Mouse (Mus musculus) intestine, postnatal 0 days (tissue): ENCODE measurements around the gene Olfr1263. TPM values are rescaled to one million over a fixed set of nuclear protein-coding genes. Genes with fewer than 3 reads are reported as not detected.

Source experiments
- ATAC-seq: fragments of 200-750 bp; cut with Nextera tagmentation; 2 replicates; pipeline ENCODE4 v1.8.0; 2017; ENCODE audit warnings: mild to moderate bottlenecking, moderate TSS enrichment, moderate library complexity
- H3K27ac ChIP-seq: fragments of 300-500 bp; sonication (generic); 2 replicates; pipeline ENCODE4 v1.5.1; 2014; ENCODE audit warnings: mild to moderate bottlenecking, low read depth, low read length, moderate library complexity
- H3K27me3 ChIP-seq: fragments of 300-500 bp; sonication (generic); replicated peaks from 2 replicates; pipeline ENCODE4 v1.6.1; 2014; ENCODE audit warnings: low read length, mixed read lengths; ENCODE audit not compliant: control insufficient read depth, insufficient read depth
- H3K36me3 ChIP-seq: fragments of 300-500 bp; sonication (generic); 2 replicates; pipeline ENCODE4 v1.6.1; 2014; ENCODE audit warnings: mild to moderate bottlenecking, moderate library complexity; ENCODE audit not compliant: control insufficient read depth, insufficient read depth
- H3K4me1 ChIP-seq: fragments of 300-500 bp; sonication (generic); replicated peaks from 2 replicates; pipeline ENCODE4 v1.6.1; 2014; ENCODE audit warnings: antibody characterized with exemption, low read length, mixed read lengths; ENCODE audit not compliant: control insufficient read depth, insufficient read depth
- H3K4me2 ChIP-seq: fragments of 300-500 bp; sonication (generic); replicated peaks from 2 replicates; pipeline ENCODE4 v1.6.1; 2014; ENCODE audit warnings: low read depth, mild to moderate bottlenecking, moderate library complexity
- H3K4me3 ChIP-seq: fragments of 300-500 bp; sonication (generic); 2 replicates; pipeline ENCODE4 v1.5.1; 2014; ENCODE audit warnings: low read depth, low read length
- H3K9ac ChIP-seq: fragments of 300-500 bp; sonication (generic); 2 replicates; pipeline ENCODE4 v1.6.1; 2014; ENCODE audit warnings: mild to moderate bottlenecking, low read depth, low read length
- H3K9me3 ChIP-seq: fragments of 300-500 bp; sonication (generic); 2 replicates; pipeline ENCODE4 v1.6.1; 2016; ENCODE audit warnings: mixed run types; ENCODE audit not compliant: control insufficient read depth
- CTCF ChIP-seq: sonication (generic); IDR thresholded peaks from 2 replicates; pipeline ENCODE4 v1.5.1; 2016; ENCODE audit warnings: low read depth, mild to moderate bottlenecking, control low read depth, antibody characterized with exemption, moderate library complexity
- whole genome bisulfite sequencing: fragments of 180-500 bp; shearing (Covaris S2); extraction: QIAGEN DNeasy Blood & Tissue Kit; methylation state at CpG from one replicate; pipeline ENCODE4 v1.1.7; 2014; 5-methylcytosine and 5-hydroxymethylcytosine counted together
- polyA plus RNA-seq: library from polyadenylated mRNA; unstranded; fragments of >200 nt; fragmentation: Nextera tagmentation; extraction: Ambion mirVana; gene quantifications from 2 replicates; pipeline ENCODE4 v1.2.1, GENCODE M21; 2015

The Olfr1263 gene
- not detected in 2 replicates for polyA plus RNA-seq

GRCm38 (mm10) chr2:90011831-90012230 is at the start of gene Olfr1263:
Gene Olfr1263, plus strand, starts transcription at chr2:90012131.
- Histone ChIP-seq H3K27me3 (no peaks in the 10 kb centered on the region), H3K9me3 (no peaks in the 10 kb centered on the region), H3K4me1 (no peaks in the 10 kb centered on the region), H3K27ac (no peak within 1 kb of the TSS), H3K9ac (no peak within 1 kb of the TSS), H3K36me3 (no peaks in the 10 kb centered on the region), H3K4me3 (no peak within 1 kb of the TSS), H3K4me2 (no peak within 1 kb of the TSS)
- no peak for ATAC-seq
- WGBS = 77% methylated on average over 2 of the region's 2 CpGs
- TF ChIP-seq CTCF = no peak

- Histone ChIP-seq H3K27ac (no peak within 1 kb of the TSS), H3K4me1 (no peaks in the 10 kb centered on the region), H3K36me3 (no peaks in the 10 kb centered on the region), H3K9me3 (no peaks in the 10 kb centered on the region), H3K27me3 (no peaks in the 10 kb centered on the region), H3K9ac (no peak within 1 kb of the TSS), H3K4me2 (no peak within 1 kb of the TSS), H3K4me3 (no peak within 1 kb of the TSS)
- no peak for ATAC-seq
- no peak for TF ChIP-seq CTCF
- 51% methylated on average over 2 of the region's 2 CpGs for WGBS
These were observed 37.7 kb upstream of the Olfr1263 start, which contains the start of gene Olfr1260 for GRCm38 (mm10) chr2:89974184-89974583. Gene Olfr1260, plus strand, starts transcription at chr2:89974340.

- no peak overlapping the region for H3K9ac ChIP-seq
- no peak overlapping the region for H3K4me2 ChIP-seq
- H3K9me3 ChIP-seq = no peaks in the 10 kb centered on the region
- no peaks in the 10 kb centered on the region for H3K36me3 ChIP-seq
- WGBS = 75% methylated on average over 2 of the region's 2 CpGs
- TF ChIP-seq CTCF = no peak
- no peaks in the 10 kb centered on the region for H3K27me3 ChIP-seq
- no peak overlapping the region for H3K27ac ChIP-seq
- H3K4me1 ChIP-seq = no peaks in the 10 kb centered on the region
- no peak for ATAC-seq
- no peak overlapping the region for H3K4me3 ChIP-seq
These were observed 34.2 kb upstream of the Olfr1263 start for GRCm38 (mm10) chr2:89977709-89978108.

- H3K36me3 ChIP-seq = no peaks in the 10 kb centered on the region
- H3K9me3 ChIP-seq = no peaks in the 10 kb centered on the region
- H3K4me2 ChIP-seq = no peak within 1 kb of the TSS
- H3K4me3 ChIP-seq = no peak within 1 kb of the TSS
- no peak for ATAC-seq
- no peaks in the 10 kb centered on the region for H3K4me1 ChIP-seq
- TF ChIP-seq CTCF = no peak
- H3K27ac ChIP-seq = no peak within 1 kb of the TSS
- no peaks in the 10 kb centered on the region for H3K27me3 ChIP-seq
- H3K9ac ChIP-seq = no peak within 1 kb of the TSS
These were observed 21.0 kb upstream of the Olfr1263 start, which contains the start of gene Olfr1261 for GRCm38 (mm10) chr2:89990921-89991320. Gene Olfr1261, plus strand, starts transcription at chr2:89991221.

- H3K9ac ChIP-seq = no peak within 1 kb of the TSS
- H3K4me2 ChIP-seq = no peak within 1 kb of the TSS
- H3K27ac ChIP-seq = no peak within 1 kb of the TSS
- no peak for ATAC-seq
- H3K4me1 ChIP-seq = no peaks in the 10 kb centered on the region
- no peaks in the 10 kb centered on the region for H3K27me3 ChIP-seq
- H3K36me3 ChIP-seq = no peaks in the 10 kb centered on the region
- no peak within 1 kb of the TSS for H3K4me3 ChIP-seq
- TF ChIP-seq CTCF = no peak
- H3K9me3 ChIP-seq = no peaks in the 10 kb centered on the region
These were observed 12.1 kb upstream of the Olfr1263 start, which contains the start of gene Olfr1262 for GRCm38 (mm10) chr2:89999845-90000244. Gene Olfr1262, plus strand, starts transcription at chr2:90000145.

DNA sequence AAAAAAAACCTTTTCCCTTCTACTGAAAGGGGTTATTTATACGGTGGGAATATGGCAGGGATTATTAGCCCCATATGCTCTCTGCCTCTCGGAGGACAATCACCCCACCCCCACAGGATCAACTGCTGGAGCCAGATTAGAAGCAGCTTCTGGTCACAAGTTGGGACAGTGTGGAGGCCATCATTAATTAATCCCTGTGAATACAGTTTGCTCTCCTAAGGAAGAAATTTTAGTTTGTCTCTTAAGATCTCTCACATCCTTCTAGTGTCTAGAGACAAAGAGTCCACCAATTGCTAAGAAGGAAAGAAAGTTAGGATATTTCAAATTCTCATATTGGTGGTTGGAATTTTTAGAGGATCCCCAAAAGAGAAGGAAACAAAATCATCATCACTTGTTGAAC is 13.5 kb downstream of the Olfr1263 start, which contains the start of gene Olfr1264:
TSS of gene Olfr1264 (minus strand) at position 101 of the 400 bp plus-strand sequence.
- Histone ChIP-seq H3K27me3 (no peaks in the 10 kb centered on the region), H3K4me2 (no peak within 1 kb of the TSS), H3K27ac (no peak within 1 kb of the TSS), H3K4me1 (no peaks in the 10 kb centered on the region), H3K36me3 (no peaks in the 10 kb centered on the region), H3K4me3 (no peak within 1 kb of the TSS), H3K9me3 (no peaks in the 10 kb centered on the region), H3K9ac (no peak within 1 kb of the TSS)
- ATAC-seq = no peak
- TF ChIP-seq CTCF = no peak
- WGBS = 80% methylated on average over 2 of the region's 2 CpGs

GRCm38 (mm10) chr2:90035037-90035436 is 23.1 kb downstream of the Olfr1263 start, which contains the start of gene Olfr1265:
Gene Olfr1265, plus strand, starts transcription at chr2:90035337.
- no peak for ATAC-seq
- Histone ChIP-seq H3K9me3 (no peaks in the 10 kb centered on the region), H3K4me1 (no peaks in the 10 kb centered on the region), H3K27ac (no peak within 1 kb of the TSS), H3K4me2 (no peak within 1 kb of the TSS), H3K27me3 (no peaks in the 10 kb centered on the region), H3K9ac (no peak within 1 kb of the TSS), H3K4me3 (no peak within 1 kb of the TSS), H3K36me3 (no peaks in the 10 kb centered on the region)
- TF ChIP-seq CTCF = no peak
